Mouse (Mus musculus): ENCODE data around the gene Ccl25. TPM values are rescaled to one million over a fixed set of nuclear protein-coding genes. Genes with fewer than 3 reads are reported as not detected.

Gene Ccl25
- polyA plus RNA-seq, 1 experiment from 2014 or later: 21.9 TPM

Other genes starting within 250 kb of the Ccl25 start
- gene Cd209f, start 219.4 kb upstream of the Ccl25 start, polyA plus RNA-seq (2014; fragmentation: Nextera tagmentation; extraction: Ambion mirVana): not detected in 2 replicates
- gene Cd209g, start 191.1 kb upstream of the Ccl25 start, polyA plus RNA-seq (2014; fragmentation: Nextera tagmentation; extraction: Ambion mirVana): not detected in 2 replicates
- 28.1 and 33.5 TPM in 2 replicates for gene Evi5l, start 158.6 kb upstream of the Ccl25 start, polyA plus RNA-seq (2014; fragmentation: Nextera tagmentation; extraction: Ambion mirVana)
- gene Prr36, start 107.8 kb upstream of the Ccl25 start, polyA plus RNA-seq (2014; fragmentation: Nextera tagmentation; extraction: Ambion mirVana): 29.0 and 33.5 TPM in 2 replicates
- gene Lrrc8e, start 98.4 kb upstream of the Ccl25 start, polyA plus RNA-seq (2014; fragmentation: Nextera tagmentation; extraction: Ambion mirVana): 0.06 TPM in 1 of 2 replicates, not detected in the other
- gene Map2k7, start 86.5 kb upstream of the Ccl25 start, polyA plus RNA-seq (2014; fragmentation: Nextera tagmentation; extraction: Ambion mirVana): 20.4 and 22.4 TPM in 2 replicates
- 0.81 and 1.2 TPM in 2 replicates for gene Gm49320, start 86.3 kb upstream of the Ccl25 start, polyA plus RNA-seq (2014; fragmentation: Nextera tagmentation; extraction: Ambion mirVana)
- gene Tgfbr3l, start 77.0 kb upstream of the Ccl25 start, polyA plus RNA-seq (2014; fragmentation: Nextera tagmentation; extraction: Ambion mirVana): 1.7 and 2.1 TPM in 2 replicates
- 58.8 and 61.1 TPM in 2 replicates for gene Snapc2, start 72.1 kb upstream of the Ccl25 start, polyA plus RNA-seq (2014; fragmentation: Nextera tagmentation; extraction: Ambion mirVana)
- 123 and 136 TPM in 2 replicates for gene Ctxn1, start 65.9 kb upstream of the Ccl25 start, polyA plus RNA-seq (2014; fragmentation: Nextera tagmentation; extraction: Ambion mirVana)
- gene Timm44, start 49.3 kb upstream of the Ccl25 start, polyA plus RNA-seq (2014; fragmentation: Nextera tagmentation; extraction: Ambion mirVana): 59.6 and 59.7 TPM in 2 replicates
- 313 and 314 TPM in 2 replicates for gene Elavl1, start 203 bp downstream of the Ccl25 start, polyA plus RNA-seq (2014; fragmentation: Nextera tagmentation; extraction: Ambion mirVana)
- 13.1 and 13.9 TPM in 2 replicates for gene Cers4, start 167.8 kb downstream of the Ccl25 start, polyA plus RNA-seq (2014; fragmentation: Nextera tagmentation; extraction: Ambion mirVana)